Mouse (Mus musculus): ENCODE measurements around the gene Cdk15. TPM values are rescaled to one million over a fixed set of nuclear protein-coding genes. Genes with fewer than 3 reads are reported as not detected.

Cdk15 gene
- total RNA-seq, 4 experiments from 2014 or later = 0.23 to 0.96 (median 0.59) TPM

DNA sequence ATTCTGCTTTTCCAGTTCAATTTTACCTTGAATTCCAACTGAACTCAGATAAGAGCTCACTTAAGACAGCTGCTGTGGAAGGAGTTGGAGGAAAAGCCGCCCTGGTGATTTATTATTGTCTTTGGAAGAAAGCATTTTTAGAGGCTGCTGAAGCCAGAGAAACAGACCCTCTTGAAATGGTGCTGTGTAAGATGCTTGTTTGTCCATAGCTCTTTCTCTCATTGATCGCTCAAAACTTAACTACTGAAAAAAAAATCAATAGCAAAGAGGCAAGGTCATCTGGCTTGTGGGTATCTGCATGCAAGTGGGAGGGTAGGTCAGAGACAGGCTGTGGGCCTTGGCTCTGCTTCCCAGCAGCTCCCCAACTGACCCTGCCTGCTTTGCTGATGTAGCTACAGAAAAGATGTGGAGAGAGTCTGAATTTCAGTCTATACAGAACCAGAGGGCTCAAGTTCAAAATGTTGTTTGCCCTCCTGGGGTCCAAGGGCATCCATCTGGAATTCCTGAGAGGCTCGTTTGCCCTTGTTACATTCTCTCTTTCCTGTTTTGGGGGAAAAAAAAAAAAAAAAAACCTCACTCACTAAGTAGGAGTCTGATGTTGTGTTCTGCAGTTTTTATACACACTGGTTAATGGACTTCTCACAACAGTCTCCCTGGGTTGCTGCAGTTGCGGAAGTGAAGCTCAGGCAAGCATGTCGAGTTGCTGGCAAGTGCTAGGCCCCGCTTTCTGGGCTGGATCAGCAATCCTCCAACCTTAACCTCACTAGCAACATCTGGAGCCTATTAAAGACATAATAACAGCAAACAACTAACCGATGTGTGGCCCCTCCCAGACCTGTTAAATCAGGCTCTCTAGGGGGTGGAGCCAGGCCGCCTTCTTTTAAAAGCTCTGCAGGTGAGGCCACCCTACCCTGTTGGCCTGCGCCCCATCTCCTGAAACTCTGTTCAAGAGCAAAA, 65.5 kb downstream of the Cdk15 start:
- DNase-seq (ENCODE audit: low spot score in 2 of 2) = no peak

DNA sequence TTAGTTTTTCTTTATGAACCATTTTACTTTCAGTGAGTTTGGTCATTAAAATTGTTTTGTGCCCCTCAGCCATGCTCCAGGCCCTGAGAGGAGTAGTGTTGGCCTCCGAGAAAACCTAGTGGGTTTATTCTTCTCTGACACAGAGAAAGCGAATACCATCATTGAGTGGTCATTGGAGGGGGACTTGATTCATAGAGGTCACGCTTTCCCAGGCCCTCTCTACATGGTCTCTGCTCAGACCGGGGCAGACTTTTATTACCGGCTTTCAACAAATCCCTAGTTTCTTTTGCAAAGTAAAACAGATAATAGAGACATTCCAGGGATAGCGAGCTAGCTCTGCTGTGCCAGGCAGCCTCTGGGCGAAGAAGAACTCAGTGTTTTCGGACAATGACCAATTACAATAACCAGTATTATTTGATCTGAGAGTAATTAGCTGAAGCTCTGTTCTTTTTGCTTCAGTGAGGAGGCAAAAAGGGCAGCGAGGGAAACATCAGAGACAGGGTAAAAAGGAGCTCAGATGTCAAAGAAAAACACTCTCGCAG, 70.2 kb downstream of the Cdk15 start:
- DNase-seq (ENCODE audit: low spot score in 2 of 2) = no peak

- DNase-seq (ENCODE audit: low spot score in 2 of 2) = no peak
Measured at GRCm38 (mm10) chr1:59332737-59333385, 76.2 kb downstream of the Cdk15 start.

DNA sequence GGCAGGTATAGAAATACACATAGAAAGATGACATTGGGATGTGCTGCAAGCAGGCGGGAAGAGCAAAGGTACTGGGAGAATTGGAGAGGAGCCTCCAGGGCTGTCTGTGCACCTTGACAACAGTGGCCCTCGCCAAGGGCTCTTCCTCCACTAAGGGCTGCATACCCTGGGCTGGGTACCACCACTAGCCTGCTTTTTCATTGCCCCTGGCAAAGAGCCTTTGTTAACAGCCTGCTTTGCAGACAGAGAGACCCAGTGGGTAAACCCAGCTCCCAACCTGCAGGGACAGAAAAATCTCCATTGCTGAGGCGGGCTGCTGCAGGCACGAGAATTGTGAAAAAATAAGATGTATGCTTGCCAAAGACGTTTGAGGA, 76.7 kb downstream of the Cdk15 start:
- no peak for DNase-seq (ENCODE audit: low spot score in 2 of 2)

DNA sequence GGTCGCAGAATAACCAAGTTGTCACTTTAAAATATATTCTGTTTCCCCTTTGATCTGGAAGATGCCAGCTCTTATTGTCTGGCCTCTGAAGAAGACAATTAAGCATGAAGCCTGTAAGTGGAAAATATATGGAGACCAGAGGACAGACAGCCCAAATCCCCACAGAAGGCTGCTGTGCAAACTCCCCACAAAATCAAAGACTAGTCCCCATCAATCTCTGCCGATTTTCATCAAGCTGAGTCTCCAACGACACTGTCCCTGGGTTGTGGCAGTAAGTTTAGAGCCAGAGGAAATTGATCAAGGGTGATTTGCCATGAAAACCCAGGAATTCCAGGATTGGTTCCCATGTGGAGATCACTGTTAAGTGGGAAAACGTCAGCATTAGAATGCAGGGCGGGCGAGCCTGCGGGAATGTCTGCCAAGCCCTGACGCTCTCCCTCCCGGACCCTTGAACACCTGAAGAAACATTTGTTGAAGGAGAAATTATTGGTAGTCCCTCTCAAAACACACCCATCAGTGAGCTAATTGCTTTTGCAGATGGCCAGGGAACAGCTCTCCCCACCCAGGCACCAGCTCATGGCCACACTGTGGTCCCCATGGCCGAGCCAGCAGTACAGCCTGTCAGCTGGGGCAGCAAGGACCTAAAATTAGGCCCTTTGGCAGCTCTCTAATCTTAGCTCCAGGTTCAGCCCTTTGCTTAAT, 77.3 kb downstream of the Cdk15 start:
- DNase-seq (ENCODE audit: low spot score in 2 of 2) = no peak

- DNase-seq (ENCODE audit: low spot score in 2 of 2) = no peak
Measured at GRCm38 (mm10) chr1:59334562-59334890, 77.8 kb downstream of the Cdk15 start.

DNA sequence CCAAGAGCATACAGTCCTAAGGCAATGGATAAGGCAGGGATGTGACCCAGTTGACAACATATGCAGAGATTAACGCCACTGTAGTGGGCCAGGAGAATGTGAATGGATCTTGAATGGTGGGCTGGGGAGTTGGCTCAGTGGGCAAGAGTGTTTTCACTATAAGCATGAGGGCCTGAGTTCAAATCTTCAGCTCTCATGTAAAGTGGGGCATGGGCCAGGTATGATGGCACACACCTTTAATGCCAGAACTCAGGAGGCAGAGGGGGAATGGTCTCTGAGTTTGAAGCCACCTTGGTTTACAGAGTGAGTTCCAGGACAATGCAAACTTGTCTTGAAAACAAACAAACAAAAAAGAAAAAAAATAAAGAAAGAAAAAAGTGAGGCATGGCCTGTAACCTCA, 79.5 kb downstream of the Cdk15 start:
- DNase-seq (ENCODE audit: low spot score in 2 of 2) = no peak

DNA sequence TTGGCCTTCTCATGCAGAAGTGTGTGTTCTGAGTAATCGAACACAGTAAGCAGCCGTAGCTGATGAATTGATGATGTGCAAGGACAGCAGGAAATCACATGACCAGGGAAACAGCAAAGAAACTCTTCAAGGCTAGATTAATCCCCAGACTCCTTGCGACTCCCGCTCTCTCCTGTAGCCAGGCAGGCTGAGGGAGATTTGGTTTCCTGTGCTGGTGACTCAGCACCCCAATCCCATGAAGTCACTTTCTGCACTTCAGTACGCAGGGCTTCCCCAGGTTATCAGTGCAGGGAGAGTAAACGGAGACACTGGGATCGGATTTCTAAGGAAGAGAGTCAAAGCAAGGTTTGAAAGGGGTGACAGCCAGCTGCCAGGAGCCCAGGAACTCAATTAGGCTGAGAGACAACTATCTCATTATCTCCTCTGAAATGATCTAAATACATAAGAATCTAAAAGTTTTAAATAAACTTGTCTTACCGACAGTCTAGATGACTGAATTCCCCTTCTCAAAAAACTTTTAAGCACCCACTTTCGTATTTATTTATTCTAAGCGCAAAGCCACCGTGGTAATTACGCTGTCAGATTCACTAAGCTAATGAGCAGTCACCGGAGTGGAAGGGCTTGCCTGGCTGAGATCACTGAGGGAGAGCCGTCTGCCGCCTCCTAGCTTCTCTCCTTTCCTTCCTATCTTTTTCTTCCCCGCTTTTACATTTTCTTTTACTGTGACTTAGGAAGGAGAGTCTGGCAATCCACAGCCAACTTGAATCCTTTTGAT, 84.3 kb downstream of the Cdk15 start:
- DNase-seq (ENCODE audit: low spot score in 2 of 2) = no peak

DNA sequence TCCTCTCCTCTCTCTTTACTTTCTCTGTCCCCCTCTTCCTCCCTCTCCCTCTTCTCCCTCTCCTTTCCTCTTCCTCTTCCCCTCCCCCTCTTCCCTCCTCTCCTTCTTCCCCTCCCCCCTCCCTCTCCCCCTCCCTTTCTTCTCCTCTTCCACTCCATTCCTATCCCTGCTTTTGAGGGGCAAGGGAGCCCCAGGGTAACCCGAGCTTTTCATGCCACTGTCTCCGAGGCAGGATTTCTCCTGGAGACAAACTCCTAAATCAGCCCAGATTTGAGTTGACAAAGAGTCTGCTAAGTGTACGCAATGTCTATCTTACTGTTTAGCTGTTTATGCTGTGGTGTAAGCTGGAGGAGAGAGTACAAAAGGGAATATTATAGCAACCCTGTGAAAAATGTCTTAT, 85.0 kb downstream of the Cdk15 start:
- no peak for DNase-seq (ENCODE audit: low spot score in 2 of 2)

- no peak for DNase-seq (ENCODE audit: low spot score in 2 of 2)
Measured at GRCm38 (mm10) chr1:59342146-59342545, 85.4 kb downstream of the Cdk15 start.

- DNase-seq (ENCODE audit: low spot score in 2 of 2) = no peak
Measured at GRCm38 (mm10) chr1:59352706-59353105, 96.0 kb downstream of the Cdk15 start.

GRCm38 (mm10) chr1:59355440-59355839, 98.7 kb downstream of the Cdk15 start:
- no peak for DNase-seq (ENCODE audit: low spot score in 2 of 2)

GRCm38 (mm10) chr1:59359136-59359535, 102.4 kb downstream of the Cdk15 start:
- DNase-seq (ENCODE audit: low spot score in 2 of 2) = no peak

DNA sequence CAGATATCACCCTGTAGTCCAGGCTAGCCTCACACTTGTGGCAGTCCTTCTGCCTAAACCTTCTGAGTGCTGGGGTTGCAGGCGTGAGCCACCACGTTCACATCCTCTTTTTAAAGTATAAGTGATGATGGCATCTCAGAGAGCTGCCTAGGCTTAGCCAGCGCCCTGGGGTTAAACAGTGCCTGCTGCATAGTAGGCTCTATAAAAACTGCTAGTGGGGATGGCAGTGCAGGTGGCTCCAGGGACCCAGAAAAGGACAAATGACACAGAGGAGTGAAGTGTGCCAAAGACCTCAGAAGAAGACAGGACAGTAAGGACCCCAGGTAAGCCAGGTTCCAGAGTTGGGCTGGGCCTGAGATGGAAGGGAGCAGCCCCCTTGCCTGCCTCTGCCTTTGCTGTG, 104.1 kb downstream of the Cdk15 start:
- DNase-seq (ENCODE audit: low spot score in 2 of 2) = no peak

GRCm38 (mm10) chr1:59361460-59361859, 104.8 kb downstream of the Cdk15 start:
- DNase-seq (ENCODE audit: low spot score in 2 of 2) = no peak

GRCm38 (mm10) chr1:59361966-59362365, 105.3 kb downstream of the Cdk15 start:
- DNase-seq (ENCODE audit: low spot score in 2 of 2) = no peak

GRCm38 (mm10) chr1:59364463-59365040, 107.8 kb downstream of the Cdk15 start:
- DNase-seq (ENCODE audit: low spot score in 2 of 2) = no peak

DNA sequence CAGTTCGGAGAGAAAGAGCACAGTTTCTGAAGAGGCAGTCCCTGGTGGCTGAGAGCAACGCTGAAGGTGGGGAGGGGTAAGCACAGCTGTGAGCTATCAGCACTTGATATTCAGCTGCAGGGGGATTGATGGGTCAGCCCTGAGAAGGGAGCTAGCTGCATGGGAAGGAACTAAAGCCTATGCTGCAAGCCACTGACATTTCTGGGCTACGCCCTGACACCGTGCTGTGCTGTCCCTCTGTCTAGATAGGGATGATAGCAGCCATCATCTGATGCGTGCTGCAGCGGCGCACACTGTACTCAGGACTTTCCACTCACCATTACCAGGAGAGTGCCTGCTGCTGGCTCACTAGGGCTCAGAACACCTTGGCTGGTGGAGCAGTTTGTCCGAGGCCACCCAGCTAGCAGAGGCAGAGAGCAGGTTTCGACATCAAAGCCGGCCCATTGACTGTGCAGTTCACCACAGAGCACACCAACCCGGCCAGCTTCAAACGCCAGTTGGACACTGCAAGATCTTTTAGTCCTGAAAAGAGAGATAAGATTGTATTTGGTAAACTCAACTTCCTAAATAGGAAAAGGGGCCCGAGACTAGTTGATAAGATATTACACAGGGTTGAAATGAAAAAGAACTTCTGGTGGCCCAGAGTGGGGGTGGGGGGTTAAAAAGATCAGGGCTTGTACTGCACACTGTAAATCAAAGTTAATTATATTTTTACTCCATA, 111.4 kb downstream of the Cdk15 start:
- no peak for DNase-seq (ENCODE audit: low spot score in 2 of 2)

- DNase-seq (ENCODE audit: low spot score in 2 of 2) = no peak
Measured at GRCm38 (mm10) chr1:59368649-59369319, 112.1 kb downstream of the Cdk15 start.

DNA sequence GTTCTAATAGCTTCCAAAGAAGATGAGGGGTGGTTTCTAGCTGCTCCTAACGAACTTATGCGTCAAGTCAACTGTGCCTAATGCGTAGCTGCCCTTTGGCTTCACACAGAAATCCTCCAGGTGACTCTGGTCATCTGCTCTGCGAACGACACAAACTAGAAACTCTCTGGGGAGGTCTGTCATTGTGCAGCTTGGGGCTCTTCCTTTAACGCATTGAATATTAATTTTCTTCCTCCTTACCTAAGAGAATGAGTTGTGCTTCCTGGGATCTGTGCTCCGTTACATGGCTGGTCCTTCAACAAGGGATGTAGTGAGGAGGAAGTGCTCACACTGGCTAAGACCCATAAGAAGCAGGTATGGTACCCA, 112.6 kb downstream of the Cdk15 start:
- DNase-seq (ENCODE audit: low spot score in 2 of 2) = no peak

All from layer of hippocampus, adult 8-10 months (tissue).